Mouse (Mus musculus): ENCODE measurements around the gene Efna2.
"Not testable (repeated sequence)": the region's sequence is repeated elsewhere in the genome, so short reads cannot be mapped to it uniquely, and the experiment has no call there.

The Efna2 gene

GRCm38 (mm10) chr10:80187739-80188138 lies 8.5 kb downstream of the Efna2 start:
- in situ Hi-C loops (cut with MboI, MseI), result no loop called here

GRCm38 (mm10) chr10:80188453-80189024 lies 9.3 kb downstream of the Efna2 start:
- in situ Hi-C loops (cut with MboI, MseI), result no loop called here

- in situ Hi-C loops (cut with MboI, MseI), result no loop called here
These were observed 10.7 kb downstream of the Efna2 start for GRCm38 (mm10) chr10:80189999-80190398.

- in situ Hi-C loops (cut with MboI, MseI), result no loop called here
These were observed 11.3 kb downstream of the Efna2 start for GRCm38 (mm10) chr10:80190491-80191051.

GRCm38 (mm10) chr10:80193976-80194375 lies 14.7 kb downstream of the Efna2 start:
- in situ Hi-C loops (cut with MboI, MseI), result no loop called here

- in situ Hi-C loops (cut with MboI, MseI), result no loop called here
These were observed 15.2 kb downstream of the Efna2 start for GRCm38 (mm10) chr10:80194441-80194840.

- in situ Hi-C loops (cut with MboI, MseI), result no loop called here
These were observed 16.9 kb downstream of the Efna2 start for GRCm38 (mm10) chr10:80196167-80196566.

- in situ Hi-C loops (cut with MboI, MseI), result no loop called here
These were observed 17.7 kb downstream of the Efna2 start for GRCm38 (mm10) chr10:80196778-80197581.

- in situ Hi-C loops (cut with MboI, MseI), result no loop called here
These were observed 20.2 kb downstream of the Efna2 start for GRCm38 (mm10) chr10:80199440-80200008.

GRCm38 (mm10) chr10:80200485-80200884 lies 21.2 kb downstream of the Efna2 start:
- in situ Hi-C loops (cut with MboI, MseI), result no loop called here

- in situ Hi-C loops (cut with MboI, MseI), result no loop called here
These were observed 24.8 kb downstream of the Efna2 start for GRCm38 (mm10) chr10:80204055-80204454.

GRCm38 (mm10) chr10:80207201-80207600 lies 27.9 kb downstream of the Efna2 start:
- in situ Hi-C loops (cut with MboI, MseI), result no loop called here

- in situ Hi-C loops (cut with MboI, MseI), result no loop called here
These were observed 28.4 kb downstream of the Efna2 start for GRCm38 (mm10) chr10:80207676-80208075.

GRCm38 (mm10) chr10:80208248-80208647 lies 29.0 kb downstream of the Efna2 start:
- in situ Hi-C loops (cut with MboI, MseI), result no loop called here

GRCm38 (mm10) chr10:80208841-80209371 lies 29.6 kb downstream of the Efna2 start:
- in situ Hi-C loops (cut with MboI, MseI), result no loop called here

- in situ Hi-C loops (cut with MboI, MseI), result not testable (repeated sequence)
These were observed 32.3 kb downstream of the Efna2 start for GRCm38 (mm10) chr10:80211547-80212103.

- in situ Hi-C loops (cut with MboI, MseI), result no loop called here
These were observed 35.9 kb downstream of the Efna2 start for GRCm38 (mm10) chr10:80215048-80215772.

- in situ Hi-C loops (cut with MboI, MseI), result no loop called here
These were observed 41.4 kb downstream of the Efna2 start for GRCm38 (mm10) chr10:80220676-80221075.

- in situ Hi-C loops (cut with MboI, MseI), result not testable (repeated sequence)
These were observed 43.9 kb downstream of the Efna2 start for GRCm38 (mm10) chr10:80223137-80223536.

GRCm38 (mm10) chr10:80226071-80226415 lies 46.8 kb downstream of the Efna2 start:
- in situ Hi-C loops (cut with MboI, MseI), result no loop called here

- in situ Hi-C loops (cut with MboI, MseI), result no loop called here
These were observed 47.3 kb downstream of the Efna2 start, which contains the start of gene Mum1 for GRCm38 (mm10) chr10:80226416-80227165. Gene Mum1, plus strand, starts transcription at chr10:80226434.

Data from T-helper 2 cell (primary cell).